Mouse (Mus musculus) CD4-positive helper T cell, adult 2 months (primary cell): Measurements from ENCODE around the gene Sppl2b.

Experiments
- DNase-seq: peaks from one replicate; pipeline ENCODE4 v3.0.0-alpha.2; 2012; ENCODE audit warnings: low read depth, missing footprints, low spot score

The Sppl2b gene

DNA sequence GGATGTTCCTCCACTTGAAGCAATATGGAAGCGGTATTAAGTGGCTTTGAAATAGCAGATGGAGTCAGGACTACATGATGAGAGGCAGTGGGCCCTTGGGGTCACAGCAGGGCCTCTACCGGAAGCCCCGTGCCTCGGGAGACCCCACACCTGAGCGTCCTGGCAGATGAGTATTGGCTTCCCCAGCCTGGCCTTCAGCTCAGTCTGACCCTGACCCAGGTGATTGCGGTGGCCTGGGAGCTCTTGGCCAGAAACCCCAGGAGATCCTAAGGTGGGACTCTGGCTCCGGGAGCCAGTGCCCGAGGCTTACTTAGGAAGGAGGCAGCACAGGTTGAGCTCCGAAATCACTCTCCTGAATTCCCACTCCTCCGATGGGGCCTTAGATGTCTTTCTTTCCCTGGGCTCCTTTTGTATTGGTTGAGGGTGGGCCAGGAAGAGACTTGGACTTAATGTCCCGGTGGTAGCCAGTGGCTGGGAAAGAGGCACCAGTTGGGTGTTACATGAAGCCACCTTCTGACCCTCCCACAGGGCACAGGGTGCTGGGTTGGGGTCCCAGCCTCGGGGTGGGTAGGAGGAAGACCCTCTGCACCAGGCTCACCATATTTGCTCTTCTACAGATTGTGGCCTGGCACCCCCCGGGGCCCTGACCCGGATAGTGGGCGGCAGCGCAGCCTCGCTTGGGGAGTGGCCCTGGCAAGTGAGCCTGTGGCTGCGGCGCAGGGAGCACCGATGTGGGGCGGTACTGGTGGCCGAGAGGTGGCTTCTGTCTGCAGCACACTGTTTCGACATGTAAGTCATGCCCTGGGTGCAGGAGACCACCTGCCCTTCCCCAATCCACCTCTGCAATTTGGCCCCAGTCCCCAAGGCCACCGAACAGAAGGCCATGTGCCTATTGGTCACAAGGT, 41.8 kb downstream of the Sppl2b start:
- no peak for DNase-seq

DNA sequence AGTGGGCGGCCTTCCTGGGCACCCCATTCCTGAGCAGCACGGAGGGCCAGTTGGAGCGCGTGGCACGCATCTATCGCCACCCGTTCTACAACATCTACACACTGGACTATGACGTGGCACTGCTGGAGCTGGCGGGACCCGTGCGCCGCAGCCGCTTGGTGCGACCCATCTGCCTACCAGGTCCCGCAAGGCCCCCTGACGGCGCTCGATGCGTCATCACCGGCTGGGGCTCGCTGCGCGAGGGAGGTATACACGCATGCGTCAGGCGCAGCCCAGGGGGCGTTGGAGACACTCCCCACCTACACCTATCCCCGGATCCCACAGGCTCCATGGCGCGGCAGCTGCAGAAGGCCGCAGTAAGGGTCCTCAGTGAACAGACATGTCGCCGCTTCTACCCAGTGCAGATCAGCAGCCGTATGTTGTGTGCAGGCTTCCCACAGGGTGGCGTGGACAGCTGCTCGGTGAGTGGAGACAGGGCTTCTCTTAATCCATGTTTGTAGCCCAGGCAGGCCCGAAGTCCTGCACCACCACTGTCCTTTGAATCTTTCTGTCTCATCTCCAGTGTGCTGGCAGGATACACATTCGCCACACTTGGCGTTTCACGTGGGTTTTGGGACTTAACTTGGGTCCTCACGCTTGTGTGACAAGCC, 42.9 kb downstream of the Sppl2b start:
- no peak for DNase-seq

DNA sequence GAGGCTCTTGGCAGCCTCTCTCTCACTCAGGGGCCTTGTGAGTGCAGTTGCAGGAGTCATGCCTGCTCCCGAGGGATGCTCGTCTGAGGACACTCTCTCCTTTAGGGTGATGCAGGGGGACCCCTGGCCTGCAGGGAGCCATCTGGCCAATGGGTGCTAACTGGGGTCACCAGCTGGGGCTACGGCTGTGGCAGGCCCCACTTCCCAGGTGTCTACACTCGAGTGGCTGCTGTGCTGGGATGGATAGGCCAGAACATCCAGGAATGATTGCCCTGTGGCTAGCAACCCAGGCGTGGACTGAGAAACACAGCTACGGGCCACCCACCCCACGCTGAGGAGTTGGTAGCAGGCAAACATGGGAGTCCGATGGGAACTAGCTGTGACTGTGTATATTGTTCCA, 44.0 kb downstream of the Sppl2b start:
- DNase-seq: no peak

- DNase-seq: no peak
Measured at GRCm38 (mm10) chr10:80899591-80900317, 44.7 kb downstream of the Sppl2b start.

GRCm38 (mm10) chr10:80900318-80901247, 45.5 kb downstream of the Sppl2b start, which contains the start of gene Timm13:
Gene Timm13 (minus strand): TSS chr10:80900969.
- DNase-seq: peak; percentile 99

DNA sequence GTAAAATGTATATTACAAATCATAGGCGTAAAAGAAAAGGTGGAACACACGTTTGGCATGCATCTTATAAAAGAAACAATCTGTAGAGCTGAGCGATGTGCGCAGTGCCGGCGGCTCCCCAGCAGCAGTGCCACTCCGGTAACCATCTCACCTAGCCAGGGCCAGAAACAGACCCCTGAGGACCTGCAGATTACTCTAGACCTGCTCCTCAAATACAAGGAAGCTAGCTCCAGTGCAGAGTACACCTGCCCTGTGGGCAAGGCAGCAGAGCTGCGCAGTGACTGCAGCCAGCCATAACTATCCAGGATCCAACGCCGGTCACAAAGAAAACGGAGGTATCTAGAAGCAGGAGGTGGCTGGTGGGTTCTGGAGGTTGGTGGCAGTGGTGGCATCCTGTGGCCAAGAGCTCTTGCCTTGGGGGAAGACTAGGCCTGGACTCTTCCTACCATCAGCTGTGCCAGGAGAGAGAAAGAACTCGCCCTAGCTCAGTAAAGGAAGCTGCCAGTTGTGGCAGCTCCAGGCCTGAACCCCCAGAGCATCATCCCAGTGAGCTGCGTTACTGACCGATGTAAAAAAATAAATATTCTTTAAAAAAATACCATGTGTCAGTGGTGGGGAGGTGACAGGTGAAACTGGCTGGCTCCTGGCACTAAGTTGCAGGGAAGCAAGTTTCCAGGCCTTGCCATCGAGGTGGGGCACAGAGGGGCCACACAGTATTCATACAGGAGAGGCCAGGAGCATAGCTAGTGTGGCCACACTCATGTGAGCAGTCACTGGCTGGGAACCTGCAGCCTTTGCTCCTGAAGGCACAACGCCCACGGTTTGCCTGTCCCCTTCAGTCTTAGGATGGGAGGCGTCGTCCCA, 46.6 kb downstream of the Sppl2b start:
- DNase-seq: no peak

DNA sequence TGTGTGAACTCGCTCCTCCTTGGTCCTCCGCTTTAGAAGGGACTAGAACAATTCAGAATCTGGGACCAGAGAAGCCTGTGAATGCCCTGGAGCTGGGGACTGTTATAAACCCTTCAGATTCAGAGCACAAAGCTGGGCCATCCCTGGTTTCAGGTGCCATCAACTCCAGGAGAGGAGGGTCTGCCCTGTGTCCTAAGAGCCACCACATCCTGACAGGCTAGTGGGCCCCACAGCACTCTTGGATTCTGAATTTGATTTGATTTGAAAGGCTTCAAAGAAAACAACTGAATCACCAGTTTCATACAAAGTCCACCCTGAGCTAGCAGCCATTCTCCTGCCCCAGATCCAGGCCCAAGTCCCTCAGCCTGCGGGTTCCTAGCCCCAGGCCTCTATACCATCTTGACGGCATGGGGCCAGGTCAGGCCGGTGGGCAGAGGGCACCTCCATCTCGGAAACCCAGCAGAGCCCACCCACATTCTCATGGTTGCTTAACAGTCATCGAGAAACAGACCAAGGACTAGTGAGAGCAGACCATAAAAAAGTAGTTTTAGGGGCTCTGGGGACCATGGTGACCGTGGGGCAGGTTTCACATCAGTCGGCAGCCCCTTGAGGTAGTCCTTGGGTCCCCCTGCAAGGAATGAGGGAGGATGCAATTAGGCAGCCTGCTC, 47.3 kb downstream of the Sppl2b start:
- no peak for DNase-seq

- DNase-seq: no peak
Measured at GRCm38 (mm10) chr10:80903282-80903681, 48.2 kb downstream of the Sppl2b start.

DNA sequence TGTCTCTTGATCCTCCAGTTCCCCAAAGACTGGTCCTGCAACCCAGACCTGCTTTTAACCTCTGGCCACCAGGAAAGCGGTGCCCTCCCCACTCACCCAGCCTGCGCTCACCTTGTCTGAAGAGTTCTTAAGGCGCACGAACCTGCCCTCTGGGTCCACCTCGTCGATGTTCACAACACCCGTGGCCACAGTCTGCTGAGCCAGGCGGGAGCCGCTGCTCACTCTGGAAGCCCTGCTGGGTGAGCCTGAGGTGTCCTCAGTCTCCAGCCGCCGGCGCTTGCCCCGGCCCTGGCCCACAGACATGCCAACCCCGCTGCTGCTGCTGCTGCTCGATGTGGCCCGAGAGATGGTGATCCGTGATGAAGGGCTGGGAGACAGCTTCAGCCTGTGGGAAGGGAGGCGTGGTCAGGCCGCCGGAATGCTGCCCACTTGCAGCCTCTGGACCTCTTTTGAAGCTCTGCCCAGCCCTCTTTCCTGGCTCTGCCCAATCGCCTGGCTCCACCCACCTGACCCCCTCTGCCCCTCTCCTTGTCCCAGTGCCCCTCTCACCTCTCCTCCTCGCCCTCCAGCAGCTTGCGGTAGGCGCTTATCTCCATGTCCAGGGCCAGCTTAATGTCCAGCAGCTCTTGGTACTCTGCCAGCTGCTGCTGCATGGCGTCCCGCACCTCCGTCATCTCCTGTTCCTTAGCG, 49.1 kb downstream of the Sppl2b start:
- DNase-seq: no peak

DNA sequence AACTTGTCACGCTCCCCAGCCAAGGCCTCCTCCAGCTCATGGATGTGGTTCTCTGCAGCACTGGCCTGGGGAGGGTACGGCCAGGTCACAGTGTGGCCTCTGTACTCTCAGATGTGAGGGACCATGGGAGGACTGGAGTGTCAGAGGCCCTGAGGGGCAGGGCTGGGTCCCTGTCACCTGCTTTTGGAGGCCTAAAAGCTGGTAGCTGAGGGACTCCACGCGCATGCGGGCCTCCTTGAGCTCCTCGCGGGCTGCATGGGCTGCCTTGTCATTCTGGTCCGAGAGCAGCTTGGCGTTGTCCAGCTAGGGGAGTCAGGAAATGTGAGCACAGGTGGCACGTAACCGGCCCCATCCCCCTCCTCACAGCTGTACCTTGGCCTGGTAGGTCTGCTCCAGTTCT, 49.6 kb downstream of the Sppl2b start:
- DNase-seq: no peak

DNA sequence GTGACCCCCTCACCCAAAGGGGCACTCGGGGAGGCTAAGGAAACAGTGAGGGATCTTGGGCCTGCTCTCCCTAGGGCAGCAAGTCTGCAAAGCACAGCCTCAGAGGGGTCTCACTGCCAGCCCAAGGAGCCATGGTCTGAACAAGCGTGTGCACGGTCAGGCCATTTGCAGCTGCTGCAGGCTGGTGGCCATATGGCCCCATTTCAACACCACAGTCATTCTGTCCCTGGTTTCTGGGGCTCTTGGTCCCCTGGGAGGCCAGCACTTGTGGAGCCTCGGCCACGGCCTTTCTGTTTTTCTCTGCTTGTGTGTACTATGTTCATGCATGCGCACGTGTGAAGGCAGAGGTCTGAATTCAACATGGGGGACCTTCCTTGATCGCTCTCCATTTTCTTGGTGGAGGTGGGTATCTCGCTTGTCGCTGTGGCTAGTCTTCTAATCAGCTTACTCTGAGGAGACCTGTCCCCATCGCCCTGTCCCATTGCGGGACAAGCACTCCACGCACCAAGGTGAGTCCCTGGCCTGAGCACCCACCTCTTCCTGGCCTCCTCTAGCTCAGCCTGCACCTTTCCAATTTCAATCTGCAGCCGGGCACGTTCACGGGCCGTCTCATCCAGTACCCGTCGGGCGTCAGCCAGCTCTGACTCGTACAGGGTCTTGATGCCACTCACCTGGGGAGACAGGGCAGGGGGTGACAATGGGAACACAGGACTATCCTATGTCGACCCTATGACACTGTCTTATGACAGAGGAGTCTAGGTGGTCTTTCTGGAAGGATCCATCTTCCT, 54.5 kb downstream of the Sppl2b start:
- no peak for DNase-seq

GRCm38 (mm10) chr10:80911354-80911753, 56.3 kb downstream of the Sppl2b start:
- no peak for DNase-seq

GRCm38 (mm10) chr10:80911891-80912290, 56.8 kb downstream of the Sppl2b start:
- DNase-seq: no peak

- no peak for DNase-seq
Measured at GRCm38 (mm10) chr10:80913364-80914011, 58.4 kb downstream of the Sppl2b start.

DNA sequence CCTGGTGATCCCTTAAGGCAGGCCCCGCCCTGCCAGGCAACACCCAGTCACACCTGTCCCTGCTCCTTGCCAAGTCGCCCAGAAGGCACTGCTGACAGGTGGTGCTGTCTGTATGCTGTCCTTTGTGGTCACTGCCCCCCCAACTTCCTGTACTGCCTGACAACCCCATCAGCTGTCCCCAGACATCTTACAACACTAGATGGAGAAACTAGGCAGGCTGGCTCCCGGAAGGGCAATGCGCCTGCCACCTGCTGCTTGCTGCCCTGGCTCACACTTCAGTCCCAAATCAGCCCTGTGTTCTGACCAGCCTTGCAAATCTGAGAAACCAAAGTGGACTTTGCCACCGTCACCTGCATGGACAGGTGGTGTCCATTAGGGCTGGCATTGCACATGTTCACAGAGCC, 59.2 kb downstream of the Sppl2b start:
- DNase-seq: no peak

DNA sequence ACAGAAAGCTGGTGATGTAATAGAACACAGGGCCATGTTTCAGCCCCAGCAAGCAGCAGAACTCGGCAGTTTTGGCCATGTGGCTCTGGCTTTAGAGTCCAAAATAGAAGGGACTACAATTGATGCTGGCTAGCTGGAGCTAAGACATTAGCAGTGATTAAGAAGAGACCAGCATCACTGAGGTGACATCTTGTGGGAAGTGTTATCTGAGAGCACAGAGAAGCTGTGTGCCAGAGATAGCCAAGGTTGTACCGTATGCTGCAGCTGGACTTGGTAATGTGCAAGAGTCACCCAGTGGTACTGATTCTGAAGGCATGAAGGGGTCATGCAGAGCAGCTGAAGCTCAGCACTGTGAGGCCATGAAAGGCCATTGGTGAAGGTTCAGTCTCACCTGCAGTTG, 60.2 kb downstream of the Sppl2b start:
- DNase-seq: no peak

GRCm38 (mm10) chr10:80915736-80916135, 60.7 kb downstream of the Sppl2b start:
- DNase-seq: no peak

DNA sequence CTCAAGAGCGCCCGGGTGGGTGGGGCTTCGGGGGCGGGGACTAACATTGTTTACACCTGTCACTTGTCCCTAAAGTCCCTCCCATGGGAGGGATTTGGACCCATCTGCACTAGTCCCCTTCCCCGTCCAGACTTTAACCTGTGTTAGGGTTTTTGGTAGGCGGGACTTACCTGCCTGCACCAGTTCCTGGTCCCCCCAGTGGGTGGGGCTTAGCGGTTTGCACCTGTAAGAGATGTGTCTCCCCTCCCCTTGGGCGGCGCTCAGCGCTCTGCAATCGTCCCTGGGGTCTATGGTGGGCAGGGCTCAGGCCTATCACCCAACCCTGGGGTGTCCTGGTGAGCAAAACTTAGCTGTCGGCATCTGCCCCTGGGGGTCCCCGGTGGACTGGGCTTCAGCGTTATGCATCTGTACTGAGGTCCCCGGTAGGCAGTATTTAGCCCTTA, 62.3 kb downstream of the Sppl2b start:
- DNase-seq: peak; percentile 54
